In the genomic region with DNA sequence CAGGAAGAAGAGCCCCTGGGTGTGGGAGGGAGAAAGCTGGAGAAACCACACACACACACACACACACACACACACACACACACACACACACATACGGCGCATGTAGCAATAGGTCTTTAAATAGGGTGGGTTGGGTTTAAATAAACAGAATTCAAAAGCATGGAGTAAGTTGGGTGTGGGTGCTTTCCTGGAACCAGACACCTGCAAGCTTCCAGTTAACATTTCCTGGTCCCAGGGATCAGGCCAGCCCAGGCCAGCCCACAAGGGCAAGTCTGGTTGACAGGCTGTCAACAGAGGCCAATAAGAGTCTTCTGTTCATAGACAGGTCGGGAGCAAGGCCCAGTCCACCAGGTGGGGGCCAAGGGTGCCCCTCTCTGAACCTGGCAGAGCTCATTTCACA, we compare ENCODE assay signal across 24 mouse cellular contexts. TPM values are rescaled to one million over a fixed set of nuclear protein-coding genes. Genes with fewer than 3 reads are reported as not detected.
DNase-seq lines count a peak whose midpoint lies in the region; ATAC-seq and TF ChIP-seq lines count a peak whose summit lies in the region.
"Had no signal": no experiment of that assay in that cellular context is flagged by ENCODE, and none has a peak within 500 bp of the region (broad histone marks: within the 10 kb centered on the region; RNA-seq: fewer than 3 reads in every experiment).

No protein-coding gene starts in this region.

- ATAC-seq in midbrain, embryonic 11.5 days (ENCODE audit: low FRiP score): no peak
- ATAC-seq in lung, embryonic 16.5 days (ENCODE audit: low read depth): no peak
- ATAC-seq in forebrain, postnatal 0 days: no peak
- ATAC-seq: forebrain, embryonic 15.5 days; hindbrain, embryonic 16.5 days; liver, postnatal 0 days; midbrain, embryonic 15.5 days had no signal

- H3K36me3 ChIP-seq in midbrain, embryonic 10.5 days: peaks cover 17% of the 10 kb centered on the region
- peaks cover 10% of the 10 kb centered on the region for H3K36me3 ChIP-seq in midbrain, embryonic 11.5 days (ENCODE audit: control insufficient read depth, insufficient read depth, low read length)
- H3K36me3 ChIP-seq in lung, embryonic 16.5 days (ENCODE audit: control insufficient read depth, insufficient read depth, low read length): peaks cover 12% of the 10 kb centered on the region
- no peaks in the 10 kb centered on the region for H3K36me3 ChIP-seq in small intestine, adult 2 months (ENCODE audit: control insufficient read depth, insufficient read depth, low read length)
- H3K36me3 ChIP-seq in forebrain, postnatal 0 days (ENCODE audit: insufficient read depth): no peaks in the 10 kb centered on the region
- H3K36me3 ChIP-seq: midbrain, embryonic 15.5 days had no signal

- no peak for TF ChIP-seq CTCF in small intestine, adult 2 months (IDR thresholded peaks at IDR 0.05; ENCODE audit: extremely low read depth, insufficient read length, insufficient replicate concordance, low read depth, low read length)
- TF ChIP-seq CTCF in forebrain, postnatal 0 days (IDR thresholded peaks at IDR 0.05; ENCODE audit: low read depth): no peak

- no peak for TF ChIP-seq POLR2A in small intestine, adult 2 months (IDR thresholded peaks at IDR 0.05; ENCODE audit: low read depth, low read length)

- H3K4me2 ChIP-seq in midbrain, embryonic 11.5 days: no peak overlapping the region
- no peak overlapping the region for H3K4me2 ChIP-seq in lung, embryonic 16.5 days (ENCODE audit: low read depth, low read length)
- no peak overlapping the region for H3K4me2 ChIP-seq in forebrain, postnatal 0 days (ENCODE audit: low read depth)
- H3K4me2 ChIP-seq: heart, embryonic 11.5 days; liver, embryonic 11.5 days; midbrain, embryonic 15.5 days had no signal

- no peak overlapping the region for H3K4me3 ChIP-seq in midbrain, embryonic 10.5 days
- no peak overlapping the region for H3K4me3 ChIP-seq in midbrain, embryonic 11.5 days (ENCODE audit: low read depth, low read length)
- H3K4me3 ChIP-seq in lung, embryonic 16.5 days (ENCODE audit: low read length): no peak overlapping the region
- H3K4me3 ChIP-seq in small intestine, adult 2 months (ENCODE audit: low read depth, low read length): no peak overlapping the region
- H3K4me3 ChIP-seq in forebrain, postnatal 0 days (ENCODE audit: low read depth, low read length): no peak overlapping the region
- H3K4me3 ChIP-seq: forebrain, embryonic 15.5 days; hindbrain, embryonic 10.5 days; megakaryocyte, embryonic 14.5 days; midbrain, embryonic 15.5 days; myocyte had no signal

- H3K27ac ChIP-seq in midbrain, embryonic 10.5 days (replicated peaks): 0 out of 2 replicates have a peak overlapping the region, but pooled peaks have one; percentile 28
- no peak overlapping the region for H3K27ac ChIP-seq in midbrain, embryonic 11.5 days (ENCODE audit: low read depth, low read length)
- peak overlapping the region; percentile 37; the same call in 1 of the 2 replicates for H3K27ac ChIP-seq in lung, embryonic 16.5 days (ENCODE audit: low read length)
- peak overlapping the region; percentile 9; the same call in 1 of the 2 replicates for H3K27ac ChIP-seq in small intestine, adult 2 months (ENCODE audit: insufficient read depth, low read depth, low read length)
- H3K27ac ChIP-seq in forebrain, postnatal 0 days (ENCODE audit: low read depth, low read length): no peak overlapping the region
- H3K27ac ChIP-seq: hindbrain, embryonic 10.5 days; midbrain, embryonic 15.5 days had no signal

- DNase-seq in midbrain, embryonic 10.5 days (ENCODE audit: low spot score): no peak
- DNase-seq in midbrain, embryonic 11.5 days (ENCODE audit: low spot score, missing footprints): no peak
- DNase-seq in embryo, embryonic 9.5 days (ENCODE audit: extremely low spot score): no peak
- no peak for DNase-seq in forebrain, postnatal 0 days
- no peak for DNase-seq in Muller cell, postnatal 12 days (ENCODE audit: inconsistent ontology term)
- DNase-seq: adrenal gland, postnatal 10 days; cerebellum, adult 2 months; cerebellum, postnatal 25 days; gastrocnemius, postnatal 10 days; kidney, adult 18-20 months; kidney, postnatal 10 days; liver, postnatal 0 days; thymus, adult 18-20 months; thymus, postnatal 36 days had no signal

- H3K9me3 ChIP-seq in midbrain, embryonic 10.5 days (replicated peaks): peaks cover 17% of the 10 kb centered on the region
- peaks cover 13% of the 10 kb centered on the region for H3K9me3 ChIP-seq in midbrain, embryonic 11.5 days (ENCODE audit: control insufficient read depth, low read length)
- peaks cover 10% of the 10 kb centered on the region for H3K9me3 ChIP-seq in lung, embryonic 16.5 days (ENCODE audit: control insufficient read depth, low read length)
- H3K9me3 ChIP-seq in forebrain, postnatal 0 days (ENCODE audit: low read length): no peaks in the 10 kb centered on the region
- H3K9me3 ChIP-seq: forebrain, embryonic 15.5 days; midbrain, embryonic 15.5 days had no signal

- peaks cover 56% of the 10 kb centered on the region for H3K4me1 ChIP-seq in midbrain, embryonic 10.5 days
- H3K4me1 ChIP-seq in midbrain, embryonic 11.5 days (ENCODE audit: control insufficient read depth, insufficient read depth, low read length): peaks cover 11% of the 10 kb centered on the region
- H3K4me1 ChIP-seq in lung, embryonic 16.5 days (replicated peaks; ENCODE audit: control insufficient read depth, insufficient read depth, low read length): peaks cover 6% of the 10 kb centered on the region; the same call in 1 of the 2 replicates
- H3K4me1 ChIP-seq in small intestine, adult 2 months (ENCODE audit: control insufficient read depth, insufficient read depth, insufficient read length, low read length): peaks cover 9% of the 10 kb centered on the region
- peaks cover 3% of the 10 kb centered on the region; the same call in 1 of the 2 replicates for H3K4me1 ChIP-seq in forebrain, postnatal 0 days (ENCODE audit: insufficient read depth)

- H3K27me3 ChIP-seq in midbrain, embryonic 10.5 days (ENCODE audit: low read depth, poor library complexity, severe bottlenecking): peaks cover 77% of the 10 kb centered on the region
- peaks cover 12% of the 10 kb centered on the region for H3K27me3 ChIP-seq in midbrain, embryonic 11.5 days (ENCODE audit: control insufficient read depth, insufficient read depth, low read length)
- H3K27me3 ChIP-seq in lung, embryonic 16.5 days (ENCODE audit: control insufficient read depth, insufficient read depth, low read depth, low read length): peaks cover 30% of the 10 kb centered on the region
- no peaks in the 10 kb centered on the region; the same call in none of the 2 replicates for H3K27me3 ChIP-seq in small intestine, adult 2 months (ENCODE audit: control insufficient read depth, insufficient read depth, low read length)
- H3K27me3 ChIP-seq in forebrain, postnatal 0 days (ENCODE audit: insufficient read depth, low read length): peaks cover 6% of the 10 kb centered on the region; the same call in 1 of the 2 replicates

- no peak overlapping the region for H3K9ac ChIP-seq in midbrain, embryonic 11.5 days (ENCODE audit: low read length)
- no peak overlapping the region for H3K9ac ChIP-seq in lung, embryonic 16.5 days (ENCODE audit: low read length)
- H3K9ac ChIP-seq in forebrain, postnatal 0 days: no peak overlapping the region
- H3K9ac ChIP-seq: forebrain, embryonic 15.5 days; liver, postnatal 0 days; midbrain, embryonic 15.5 days had no signal

- WGBS in midbrain, embryonic 10.5 days: 76% methylated on average over 3 of the region's 3 CpGs
- WGBS in midbrain, embryonic 11.5 days: 67% methylated on average over 3 of the region's 3 CpGs
- 58% methylated on average over 3 of the region's 3 CpGs for WGBS in lung, embryonic 16.5 days
- WGBS in small intestine, adult 2 months: 17% methylated on average over 3 of the region's 3 CpGs
- 72% methylated on average over 3 of the region's 3 CpGs for WGBS in forebrain, postnatal 0 days

RNA-seq across cellular contexts. Expression of a gene that starts 2.3 kb away (rescaled TPM):
- 3.4 and 3.6 TPM in 2 replicates for polyA plus RNA-seq in midbrain, embryonic 10.5 days (2016; fragmentation: Nextera tagmentation; extraction: Ambion mirVana)
- 4.1 and 4.9 TPM in 2 replicates for polyA plus RNA-seq in midbrain, embryonic 11.5 days (2014; fragmentation: Nextera tagmentation; extraction: Ambion mirVana)
- 3.5 and 3.6 TPM in 2 replicates for polyA plus RNA-seq in lung, embryonic 16.5 days (2015; fragmentation: Nextera tagmentation; extraction: Ambion mirVana)
- 2.9 and 4.7 TPM in 2 replicates for polyA plus RNA-seq in small intestine, adult 2 months (2012; rRNA removed)
- 6.5 and 13.0 TPM in 2 replicates for total RNA-seq in forebrain, postnatal 0 days (2014; rRNA removed)
- polyA plus RNA-seq in forebrain, postnatal 0 days (2015; fragmentation: Nextera tagmentation; extraction: Ambion mirVana): 0.62 and 0.97 TPM in 2 replicates

RNA-seq across cellular contexts. Expression of a gene that starts 21.6 kb away (rescaled TPM):
- polyA plus RNA-seq in midbrain, embryonic 10.5 days (2016; fragmentation: Nextera tagmentation; extraction: Ambion mirVana): 14.3 and 16.7 TPM in 2 replicates
- 7.8 and 8.9 TPM in 2 replicates for polyA plus RNA-seq in midbrain, embryonic 11.5 days (2014; fragmentation: Nextera tagmentation; extraction: Ambion mirVana)
- 9.2 and 11.2 TPM in 2 replicates for polyA plus RNA-seq in lung, embryonic 16.5 days (2015; fragmentation: Nextera tagmentation; extraction: Ambion mirVana)
- polyA plus RNA-seq in small intestine, adult 2 months (2012; rRNA removed): 10.5 and 25.1 TPM in 2 replicates
- 54.5 and 57.0 TPM in 2 replicates for total RNA-seq in forebrain, postnatal 0 days (2014; rRNA removed)
- 24.8 and 28.8 TPM in 2 replicates for polyA plus RNA-seq in forebrain, postnatal 0 days (2015; fragmentation: Nextera tagmentation; extraction: Ambion mirVana)

Comparison
In these comparisons a context has a peak if more than half of its experiments do, and no peak if none do; other contexts are left out.
1. H3K27ac ChIP-seq: peak in midbrain, embryonic 10.5 days (single experiment), lung, embryonic 16.5 days (single experiment) and small intestine, adult 2 months (single experiment); none in midbrain, embryonic 11.5 days (single experiment) and forebrain, postnatal 0 days (single experiment).